Comparison of ENCODE assay signal across 8 mouse cellular contexts in genomic region chr16:30790036-30790435, GRCm38 (mm10).
DNase-seq lines count a peak whose midpoint lies in the region; ATAC-seq lines count a peak whose summit lies in the region.

No protein-coding gene starts in this region.

- H3K27ac ChIP-seq in embryonic facial prominence, embryonic 11.5 days (replicated peaks; ENCODE audit: low read depth, low read length): peak overlapping the region; percentile 62; the same call in 1 of the 2 replicates
- H3K27ac ChIP-seq in limb, embryonic 12.5 days: peak overlapping the region; percentile 86

- H3K9me3 ChIP-seq in embryonic facial prominence, embryonic 11.5 days (replicated peaks; ENCODE audit: control insufficient read depth, low read length): no peaks in the 10 kb centered on the region
- H3K9me3 ChIP-seq in limb, embryonic 12.5 days: no peaks in the 10 kb centered on the region

- peak; percentile 37 to 68 for DNase-seq in adrenal gland, adult (ENCODE audit: inconsistent age in 2 of 2, low spot score in 1 of 2)
- no peak for DNase-seq in adrenal gland, adult 8-10 months
- no peak for DNase-seq in embryonic facial prominence, embryonic 11.5 days (ENCODE audit: low spot score)
- DNase-seq in heart, postnatal 4 days: peak; percentile 71
- DNase-seq in frontal cortex, postnatal 25 days (ENCODE audit: low spot score in 2 of 2): no peak
- DNase-seq in frontal cortex, postnatal 14 days (ENCODE audit: low spot score in 2 of 2): no peak

- no peak for ATAC-seq in embryonic facial prominence, embryonic 11.5 days (replicated peaks; ENCODE audit: insufficient number of reproducible peaks, low FRiP score, low TSS enrichment, low read depth)
- 0 out of 2 replicates have a peak, but pooled peaks have one; percentile 11 for ATAC-seq in limb, embryonic 12.5 days (ENCODE audit: insufficient number of reproducible peaks, insufficient read depth, low FRiP score, low TSS enrichment, low read depth)
- peak; percentile 38 for ATAC-seq in megakaryocyte progenitor cell, adult 5-6 weeks (replicated peaks; ENCODE audit: poor library complexity)

- WGBS in embryonic facial prominence, embryonic 11.5 days: 48% methylated on average over 3 of the region's 3 CpGs
- WGBS in limb, embryonic 12.5 days: 41% methylated on average over 3 of the region's 3 CpGs

- no peak overlapping the region for H3K4me3 ChIP-seq in embryonic facial prominence, embryonic 11.5 days (ENCODE audit: low read depth, low read length)
- H3K4me3 ChIP-seq in limb, embryonic 12.5 days (replicated peaks): no peak overlapping the region

- H3K4me2 ChIP-seq in embryonic facial prominence, embryonic 11.5 days (ENCODE audit: low read depth, low read length): no peak overlapping the region
- H3K4me2 ChIP-seq in limb, embryonic 12.5 days: peak overlapping the region; percentile 15

- peaks cover 3% of the 10 kb centered on the region for H3K4me1 ChIP-seq in embryonic facial prominence, embryonic 11.5 days (ENCODE audit: control insufficient read depth, insufficient read depth, low read length)
- peaks cover 26% of the 10 kb centered on the region for H3K4me1 ChIP-seq in limb, embryonic 12.5 days (replicated peaks)

- no peaks in the 10 kb centered on the region for H3K36me3 ChIP-seq in embryonic facial prominence, embryonic 11.5 days (replicated peaks; ENCODE audit: control insufficient read depth, insufficient read depth, low read depth, low read length)
- no peaks in the 10 kb centered on the region for H3K36me3 ChIP-seq in limb, embryonic 12.5 days

- H3K9ac ChIP-seq in embryonic facial prominence, embryonic 11.5 days (replicated peaks; ENCODE audit: low read length): peak overlapping the region; percentile 39
- H3K9ac ChIP-seq in limb, embryonic 12.5 days (replicated peaks): no peak overlapping the region

- H3K27me3 ChIP-seq in embryonic facial prominence, embryonic 11.5 days (ENCODE audit: control insufficient read depth, insufficient read depth, low read length): no peaks in the 10 kb centered on the region
- H3K27me3 ChIP-seq in limb, embryonic 12.5 days: no peaks in the 10 kb centered on the region

Comparison
In these comparisons a context has a peak if more than half of its experiments do, and no peak if none do; other contexts are left out.
1. DNase-seq: peak in adrenal gland, adult (2 of 2) and heart, postnatal 4 days (single experiment); none in adrenal gland, adult 8-10 months (single experiment), embryonic facial prominence, embryonic 11.5 days (single experiment), frontal cortex, postnatal 25 days (0 of 2) and frontal cortex, postnatal 14 days (0 of 2).